Mouse (Mus musculus) forebrain, embryonic 15.5 days (tissue): Measurements from ENCODE around the gene Tnfrsf13b. TPM values are rescaled to one million over a fixed set of nuclear protein-coding genes. Genes with fewer than 3 reads are reported as not detected.
"Not testable (repeated sequence)": the region's sequence is repeated elsewhere in the genome, so short reads cannot be mapped to it uniquely, and the experiment has no call there.

ENCODE experiments used
- ATAC-seq: fragments of 200-750 bp; cut with Nextera tagmentation; replicated peaks from 2 replicates; pipeline ENCODE4 v1.8.0; 2017; ENCODE audit warnings: mild to moderate bottlenecking, moderate TSS enrichment, moderate library complexity
- H3K27ac ChIP-seq: fragments of 300-500 bp; sonication (generic); replicated peaks from 2 replicates; pipeline ENCODE4 v1.5.1; 2015; ENCODE audit warnings: mild to moderate bottlenecking, inconsistent platforms
- H3K27me3 ChIP-seq: fragments of 300-500 bp; sonication (generic); 2 replicates; pipeline ENCODE4 v1.6.1; 2015; ENCODE audit warnings: inconsistent platforms
- H3K36me3 ChIP-seq: fragments of 300-500 bp; sonication (generic); 2 replicates; pipeline ENCODE4 v1.6.1; 2015; ENCODE audit warnings: mild to moderate bottlenecking, inconsistent platforms
- H3K4me1 ChIP-seq: fragments of 300-500 bp; sonication (generic); 2 replicates; pipeline ENCODE4 v1.6.1; 2015; ENCODE audit warnings: inconsistent platforms
- H3K4me2 ChIP-seq: fragments of 300-500 bp; sonication (generic); replicated peaks from 2 replicates; pipeline ENCODE4 v1.6.1; 2015; ENCODE audit warnings: mild to moderate bottlenecking, inconsistent platforms
- H3K4me3 ChIP-seq: fragments of 300-500 bp; sonication (generic); 2 replicates; pipeline ENCODE4 v1.5.1; 2015; ENCODE audit warnings: mild to moderate bottlenecking, inconsistent platforms
- H3K9ac ChIP-seq: fragments of 300-500 bp; sonication (generic); replicated peaks from 2 replicates; pipeline ENCODE4 v1.6.1; 2015; ENCODE audit warnings: mild to moderate bottlenecking, inconsistent platforms
- H3K9me3 ChIP-seq: fragments of 300-500 bp; sonication (generic); 2 replicates; pipeline ENCODE4 v1.6.1; 2016; ENCODE audit warnings: inconsistent platforms
- WGBS: fragments of 180-500 bp; shearing (Covaris S2); methylation state at CpG from one replicate; pipeline ENCODE4 v1.1.7; 2015; ENCODE audit warnings: mixed read lengths; 5-methylcytosine and 5-hydroxymethylcytosine counted together
- polyA plus RNA-seq: library from polyadenylated mRNA; unstranded; fragments of >200 nt; fragmentation: Nextera tagmentation; extraction: Ambion mirVana; gene quantifications from 2 replicates; pipeline ENCODE4 v1.2.1, GENCODE M21; 2015

The Tnfrsf13b gene
- polyA plus RNA-seq, 1 experiment from 2014 or later, result 0.78 TPM

GRCm38 (mm10) chr11:61159796-61160732 is 33.5 kb downstream of the Tnfrsf13b start:
- Histone ChIP-seq H3K4me1 (no peaks in the 10 kb centered on the region), H3K4me3 (no peak overlapping the region), H3K9me3 (no peaks in the 10 kb centered on the region), H3K36me3 (peaks cover 99% of the 10 kb centered on the region), H3K9ac (no peak overlapping the region), H3K27ac (no peak overlapping the region), H3K27me3 (no peaks in the 10 kb centered on the region), H3K4me2 (no peak overlapping the region)
- WGBS, result 79% methylated on average over 11 of the region's 11 CpGs
- ATAC-seq, result no peak

DNA sequence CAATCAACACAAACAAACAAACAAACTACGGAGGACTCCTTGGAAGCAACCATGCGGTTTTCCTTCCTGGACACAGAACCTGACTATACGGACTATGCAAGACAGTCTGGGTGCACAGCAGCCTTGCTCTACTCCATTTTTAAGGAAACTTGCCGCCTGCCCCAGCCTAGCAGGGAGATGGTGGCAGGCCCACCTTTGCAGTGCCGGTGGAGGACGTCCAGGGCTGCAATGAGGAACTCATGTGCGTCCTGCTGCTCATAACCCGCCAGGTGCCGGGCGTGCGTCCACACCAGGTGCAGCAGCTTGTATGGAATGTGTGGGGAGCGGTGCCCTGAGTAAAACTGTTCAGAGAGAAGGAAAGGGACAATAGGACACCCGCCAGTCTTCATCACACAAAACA is 34.6 kb downstream of the Tnfrsf13b start:
- H3K4me2 ChIP-seq, result no peak overlapping the region
- WGBS, result 92% methylated on average over 13 of the region's 13 CpGs
- no peak for ATAC-seq
- H3K4me3 ChIP-seq, result no peak overlapping the region
- H3K27ac ChIP-seq, result no peak overlapping the region
- no peaks in the 10 kb centered on the region for H3K4me1 ChIP-seq
- H3K27me3 ChIP-seq, result no peaks in the 10 kb centered on the region
- H3K9ac ChIP-seq, result no peak overlapping the region
- no peaks in the 10 kb centered on the region for H3K9me3 ChIP-seq
- H3K36me3 ChIP-seq, result peaks cover 99% of the 10 kb centered on the region

DNA sequence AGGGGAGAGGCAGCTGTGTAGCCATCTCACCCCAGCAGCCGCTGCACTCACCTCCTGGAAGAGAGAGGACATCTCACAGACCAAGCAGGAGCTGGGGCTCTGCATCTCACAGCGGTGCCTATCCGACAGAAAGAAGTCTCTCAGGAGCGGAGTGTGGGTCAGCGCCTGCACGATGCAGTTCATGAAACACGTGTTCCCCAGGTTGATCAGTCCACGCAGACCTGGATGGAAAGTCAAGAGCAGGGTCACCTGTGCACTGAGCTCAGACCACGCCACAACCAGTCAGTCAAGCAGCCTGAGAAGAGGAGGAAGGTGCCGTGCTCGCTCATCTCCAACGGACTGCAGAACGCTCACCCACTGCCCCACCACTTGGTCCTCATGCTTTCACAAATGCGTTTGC is 36.2 kb downstream of the Tnfrsf13b start:
- Histone ChIP-seq H3K27me3 (no peaks in the 10 kb centered on the region), H3K9me3 (no peaks in the 10 kb centered on the region), H3K4me1 (no peaks in the 10 kb centered on the region), H3K9ac (no peak overlapping the region), H3K36me3 (peaks cover 98% of the 10 kb centered on the region), H3K4me2 (no peak overlapping the region), H3K27ac (no peak overlapping the region), H3K4me3 (no peak overlapping the region)
- no peak for ATAC-seq
- WGBS, result 96% methylated on average over 14 of the region's 14 CpGs

- H3K4me2 ChIP-seq, result no peak overlapping the region
- no peak for ATAC-seq
- H3K36me3 ChIP-seq, result peaks cover 96% of the 10 kb centered on the region
- no peak overlapping the region for H3K9ac ChIP-seq
- no peaks in the 10 kb centered on the region for H3K27me3 ChIP-seq
- H3K4me3 ChIP-seq, result no peak overlapping the region
- WGBS, result 83% methylated on average over 3 of the region's 3 CpGs
- no peaks in the 10 kb centered on the region for H3K9me3 ChIP-seq
- H3K4me1 ChIP-seq, result no peaks in the 10 kb centered on the region; the same call in 1 of the 2 replicates
- H3K27ac ChIP-seq, result no peak overlapping the region
Observed at GRCm38 (mm10) chr11:61163341-61163740, 36.8 kb downstream of the Tnfrsf13b start.

- WGBS, result 93% methylated on average over 6 of the region's 6 CpGs
- Histone ChIP-seq H3K4me3 (no peak overlapping the region), H3K4me2 (no peak overlapping the region), H3K9ac (no peak overlapping the region), H3K27ac (no peak overlapping the region), H3K9me3 (no peaks in the 10 kb centered on the region), H3K4me1 (peaks cover 8% of the 10 kb centered on the region), H3K36me3 (peaks cover 86% of the 10 kb centered on the region), H3K27me3 (no peaks in the 10 kb centered on the region)
- ATAC-seq, result no peak
Observed at GRCm38 (mm10) chr11:61164366-61164765, 37.8 kb downstream of the Tnfrsf13b start.

DNA sequence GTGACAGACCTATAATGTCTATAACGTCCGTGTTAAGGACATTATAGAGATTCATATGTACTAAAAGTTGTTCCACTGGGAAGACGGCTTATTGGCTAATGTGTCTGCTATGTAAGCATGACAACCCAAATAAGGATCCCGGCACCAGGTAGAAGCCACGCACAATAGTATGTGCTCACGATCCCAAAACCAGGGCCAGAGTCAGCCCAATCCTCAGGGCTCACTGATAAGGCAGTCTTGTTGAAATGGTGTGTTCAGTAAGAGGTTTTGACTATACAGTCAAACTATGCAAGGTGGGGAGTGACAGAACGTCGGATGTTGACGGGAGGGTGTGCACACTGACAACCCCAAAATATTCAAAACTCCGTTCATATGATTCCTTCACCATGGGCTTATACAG is 38.3 kb downstream of the Tnfrsf13b start:
- ATAC-seq, result no peak
- Histone ChIP-seq H3K4me2 (no peak overlapping the region), H3K4me1 (peaks cover 13% of the 10 kb centered on the region), H3K9me3 (no peaks in the 10 kb centered on the region), H3K4me3 (no peak overlapping the region), H3K36me3 (peaks cover 81% of the 10 kb centered on the region), H3K27ac (no peak overlapping the region), H3K27me3 (no peaks in the 10 kb centered on the region), H3K9ac (no peak overlapping the region)
- 93% methylated on average over 10 of the region's 10 CpGs for WGBS

GRCm38 (mm10) chr11:61170184-61170583 is 43.6 kb downstream of the Tnfrsf13b start:
- ATAC-seq, result no peak
- Histone ChIP-seq H3K36me3 (peaks cover 28% of the 10 kb centered on the region), H3K27ac (no peak overlapping the region), H3K4me3 (no peak overlapping the region), H3K9me3 (no peaks in the 10 kb centered on the region), H3K4me1 (peaks cover 50% of the 10 kb centered on the region), H3K4me2 (0 out of 2 replicates have a peak overlapping the region, but pooled peaks have one; percentile 2), H3K9ac (no peak overlapping the region), H3K27me3 (no peaks in the 10 kb centered on the region)
- 63% methylated on average over 5 of the region's 5 CpGs for WGBS

DNA sequence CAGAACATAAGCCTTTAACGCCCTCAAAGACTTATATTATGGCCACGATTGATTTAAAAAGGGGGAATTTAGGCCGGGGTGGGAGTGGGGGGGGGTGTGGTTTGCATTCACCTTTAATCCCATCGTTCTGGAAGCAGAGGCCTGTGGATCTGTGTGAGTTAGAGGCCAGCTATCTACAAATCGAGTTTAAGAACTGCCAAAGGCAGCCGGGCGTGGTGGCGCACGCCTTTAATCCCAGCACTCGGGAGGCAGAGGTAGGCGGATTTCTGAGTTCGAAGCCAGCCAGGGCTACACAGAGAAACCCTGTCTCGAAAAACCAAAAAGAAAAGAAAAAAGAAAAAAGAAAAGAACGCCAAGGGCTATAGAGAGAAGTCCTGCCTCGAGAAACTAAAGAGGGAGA is 46.9 kb downstream of the Tnfrsf13b start:
- WGBS, result 19% methylated on average over 15 of the region's 15 CpGs

DNA sequence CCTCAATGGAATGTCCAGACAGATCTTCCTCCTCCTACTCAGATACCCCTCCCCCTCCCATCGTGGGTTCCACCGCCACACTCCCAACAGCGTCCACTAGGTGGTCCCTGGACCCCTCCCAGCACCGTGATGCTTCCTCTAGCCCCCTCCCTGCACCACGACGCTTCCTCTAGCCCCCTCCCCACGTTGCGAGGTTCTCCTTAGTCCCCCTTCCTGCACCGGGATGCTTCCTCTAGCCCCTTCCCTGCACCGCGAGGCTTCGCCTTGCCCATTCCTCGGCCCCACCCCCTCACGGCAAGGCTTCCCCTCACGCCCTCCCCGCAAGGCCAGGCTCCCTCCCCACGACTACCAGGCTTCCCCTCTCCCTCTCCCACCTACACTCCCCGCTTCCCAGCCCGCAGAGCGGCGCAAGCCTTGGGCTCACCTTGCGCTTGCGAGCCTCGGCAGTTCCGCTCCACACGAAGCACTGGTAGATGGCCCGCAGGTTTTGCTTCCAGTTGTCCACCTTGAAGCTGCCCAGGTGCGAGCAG is 47.8 kb downstream of the Tnfrsf13b start:
- H3K9me3 ChIP-seq, result no peaks in the 10 kb centered on the region
- H3K27me3 ChIP-seq, result no peaks in the 10 kb centered on the region
- H3K9ac ChIP-seq, result peak overlapping the region; percentile 100
- H3K36me3 ChIP-seq, result no peaks in the 10 kb centered on the region
- peak overlapping the region; percentile 98 for H3K4me3 ChIP-seq
- H3K4me1 ChIP-seq, result peaks cover 45% of the 10 kb centered on the region
- peak overlapping the region; percentile 56 for H3K4me2 ChIP-seq
- peak overlapping the region; percentile 99 for H3K27ac ChIP-seq
- WGBS, result 0% methylated on average over 28 of the region's 28 CpGs
- ATAC-seq, result peak; percentile 41

More for the DNA sequence above, 46.9 kb downstream of the Tnfrsf13b start:
- not testable (repeated sequence) for ATAC-seq, H3K27me3 ChIP-seq, H3K9me3 ChIP-seq, H3K36me3 ChIP-seq
- Histone ChIP-seq H3K4me1 (peaks cover 53% of the 10 kb centered on the region), H3K4me2 (peak overlapping the region; percentile 56), H3K27ac (peak overlapping the region; percentile 99; the same call in 1 of the 2 replicates), H3K4me3 (peak overlapping the region; percentile 98), H3K9ac (peak overlapping the region; percentile 100)

- Histone ChIP-seq H3K36me3 (no peaks in the 10 kb centered on the region), H3K4me1 (peaks cover 38% of the 10 kb centered on the region), H3K27ac (peak within 1 kb of the TSS; percentile 99), H3K27me3 (no peaks in the 10 kb centered on the region), H3K9me3 (no peaks in the 10 kb centered on the region), H3K4me3 (peak within 1 kb of the TSS; percentile 98), H3K4me2 (peak within 1 kb of the TSS; percentile 56), H3K9ac (peak within 1 kb of the TSS; percentile 100)
- WGBS, result under 1% methylated on average over 64 of the region's 69 CpGs
- peak; percentile 97 for ATAC-seq
Observed at GRCm38 (mm10) chr11:61174821-61175658, 48.5 kb downstream of the Tnfrsf13b start, which contains the start of gene Usp22. Usp22 (minus strand) TSS chr11:61175055.

GRCm38 (mm10) chr11:61175778-61176177 is 49.2 kb downstream of the Tnfrsf13b start:
- H3K4me1 ChIP-seq, result peaks cover 35% of the 10 kb centered on the region
- H3K4me3 ChIP-seq, result no peak overlapping the region; the same call in 1 of the 2 replicates
- WGBS, result 73% methylated on average over 5 of the region's 5 CpGs
- H3K9ac ChIP-seq, result no peak overlapping the region
- H3K36me3 ChIP-seq, result no peaks in the 10 kb centered on the region
- ATAC-seq, result no peak
- peak overlapping the region; percentile 46 for H3K4me2 ChIP-seq
- H3K9me3 ChIP-seq, result no peaks in the 10 kb centered on the region
- peak overlapping the region; percentile 99 for H3K27ac ChIP-seq
- no peaks in the 10 kb centered on the region for H3K27me3 ChIP-seq
